Mouse (Mus musculus) adrenal gland, postnatal 36 days (tissue): ENCODE results near the gene Phrf1. TPM values are rescaled to one million over a fixed set of nuclear protein-coding genes. Genes with fewer than 3 reads are reported as not detected.
"Not testable (repeated sequence)": the region's sequence is repeated elsewhere in the genome, so short reads cannot be mapped to it uniquely, and the experiment has no call there.

ENCODE experiments used
- DNase-seq, 2 experiments: peaks; one replicate each; pipeline ENCODE4 v3.0.0; 2021; ENCODE audit warnings: mixed read lengths in 1 of 2
- total RNA-seq, 2 experiments: library from RNA; stranded (reverse); gene quantifications; 2 replicates each; pipeline ENCODE4 v1.2.3; 2021

The Phrf1 gene
- total RNA-seq, 2 experiments from 2014 or later, result 70.5 to 89.3 TPM

GRCm38 (mm10) chr7:141250486-141250885 is 21.9 kb downstream of the Phrf1 start:
- not testable (repeated sequence) for DNase-seq

DNA sequence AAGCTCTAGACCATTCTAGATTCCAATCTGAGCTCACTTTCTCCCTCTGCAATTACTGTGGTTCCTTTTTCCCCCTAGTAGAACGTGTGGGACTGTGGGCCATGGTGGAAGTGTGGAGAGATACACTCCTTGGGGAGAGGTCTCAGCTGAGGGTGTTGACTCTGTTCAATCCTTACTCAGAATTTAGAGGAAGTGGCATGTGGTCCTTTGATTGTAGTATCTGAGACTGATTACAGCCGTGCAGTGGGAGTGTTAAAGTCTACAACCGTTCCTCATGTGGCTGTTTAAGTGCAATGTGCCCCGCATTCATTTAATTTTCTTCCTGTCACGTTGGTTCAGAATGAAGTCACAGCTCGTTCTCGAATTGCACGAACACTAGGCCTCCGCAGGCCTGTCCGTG is 27.6 kb downstream of the Phrf1 start:
- no peak for DNase-seq

GRCm38 (mm10) chr7:141261480-141261879 is 32.9 kb downstream of the Phrf1 start:
- no peak for DNase-seq

- no peak for DNase-seq
Observed at GRCm38 (mm10) chr7:141263640-141264039, 35.1 kb downstream of the Phrf1 start.

- no peak for DNase-seq
Observed at GRCm38 (mm10) chr7:141264041-141264700, 35.6 kb downstream of the Phrf1 start.

DNA sequence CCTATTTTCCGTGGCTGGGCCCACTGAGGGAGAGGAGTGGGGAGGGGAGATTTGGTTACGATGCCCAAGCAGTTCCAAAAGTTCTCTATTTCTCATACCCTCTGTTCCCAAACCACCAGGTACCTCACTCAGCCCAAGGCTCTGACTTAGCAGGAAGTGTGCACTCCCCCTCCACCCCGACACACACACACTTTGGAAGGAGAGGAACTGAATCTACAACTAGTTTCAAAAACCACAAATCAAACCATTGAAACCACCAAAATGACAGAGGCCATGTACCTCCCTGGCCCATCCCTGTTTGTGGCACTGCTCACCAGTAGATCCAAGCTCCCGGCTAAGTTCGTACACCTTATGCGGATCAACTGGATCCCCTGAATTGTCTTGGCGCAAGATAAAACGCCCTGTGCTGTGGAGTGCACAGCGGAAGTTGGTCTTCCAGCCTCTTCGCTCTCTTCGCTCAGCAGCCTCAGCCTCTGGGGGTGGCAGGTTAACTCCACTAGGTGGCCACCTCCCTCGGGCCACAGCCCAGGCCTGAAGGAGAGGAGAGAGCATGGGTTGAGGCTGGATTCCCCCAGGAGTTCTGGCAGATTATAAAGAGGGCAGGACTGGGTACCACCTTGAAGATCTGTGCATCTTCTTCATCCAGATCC is 36.3 kb downstream of the Phrf1 start:
- DNase-seq, result peak; percentile 70 to 76

GRCm38 (mm10) chr7:141265411-141265738 is 36.8 kb downstream of the Phrf1 start:
- no peak for DNase-seq

- peak; percentile 80 to 84 for DNase-seq
Observed at GRCm38 (mm10) chr7:141265739-141266561, 37.4 kb downstream of the Phrf1 start, which contains the start of gene Irf7. Irf7 (minus strand) TSS chr7:141266481.

DNA sequence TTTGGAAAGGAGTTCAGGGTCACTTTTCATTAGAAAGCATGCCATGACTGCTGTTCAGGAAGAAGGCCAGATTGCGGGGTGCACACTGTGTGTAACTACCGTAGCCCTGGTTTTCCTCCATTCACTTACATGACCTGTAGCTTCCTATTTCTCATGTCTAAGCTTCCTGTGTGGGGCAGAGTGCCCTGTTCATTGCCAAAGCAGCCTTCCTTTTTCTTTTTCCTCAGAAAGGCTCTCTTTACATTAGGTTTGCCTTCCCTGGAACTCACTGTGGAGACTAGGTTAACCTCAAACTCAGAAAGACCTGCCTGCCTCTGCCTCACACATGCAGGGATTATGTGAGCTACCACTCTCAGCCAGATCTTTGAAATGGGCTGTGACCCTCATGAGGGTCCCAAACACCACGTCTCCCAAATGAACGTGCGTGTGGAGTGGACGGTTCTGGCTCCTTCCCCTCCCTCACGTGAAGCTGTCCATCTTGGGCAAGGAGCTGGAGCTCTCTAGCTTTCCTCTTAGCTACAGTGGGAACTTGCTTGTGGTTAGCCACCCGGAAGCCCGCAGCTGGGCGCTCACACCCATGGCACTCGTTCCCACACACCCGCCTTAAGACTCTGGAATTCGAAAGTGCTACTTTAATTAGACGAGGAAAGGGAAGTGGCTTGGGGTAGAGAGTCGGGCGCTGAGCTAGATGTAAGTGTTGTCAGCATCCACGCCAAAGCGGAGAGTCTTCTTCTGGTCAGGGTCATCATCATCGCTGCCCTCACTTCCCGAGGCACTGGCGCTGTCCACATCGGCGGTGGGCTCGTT is 40.1 kb downstream of the Phrf1 start:
- no peak for DNase-seq

- DNase-seq, result no peak
Observed at GRCm38 (mm10) chr7:141269273-141269545, 40.6 kb downstream of the Phrf1 start.

DNA sequence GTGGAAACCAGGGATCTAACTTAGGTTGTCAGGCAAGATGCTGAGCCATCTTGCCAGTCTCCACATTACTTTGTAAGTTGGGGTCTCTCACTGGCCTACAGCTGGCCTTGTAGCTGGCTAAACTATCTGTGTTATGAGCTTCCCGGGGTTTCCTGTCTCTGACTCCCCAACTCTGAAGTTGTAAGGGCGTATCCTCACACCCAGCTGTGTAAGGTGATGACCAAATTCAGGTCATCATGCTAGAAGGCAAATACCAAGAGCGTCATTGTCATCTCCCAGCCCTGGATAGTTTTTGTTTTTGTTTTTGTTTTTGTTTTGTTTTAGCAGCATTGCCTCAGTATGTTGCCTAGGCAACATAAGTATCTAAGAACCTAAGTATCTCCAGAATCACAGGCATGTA is 42.0 kb downstream of the Phrf1 start:
- no peak for DNase-seq

- no peak for DNase-seq
Observed at GRCm38 (mm10) chr7:141275356-141275755, 46.8 kb downstream of the Phrf1 start.

DNA sequence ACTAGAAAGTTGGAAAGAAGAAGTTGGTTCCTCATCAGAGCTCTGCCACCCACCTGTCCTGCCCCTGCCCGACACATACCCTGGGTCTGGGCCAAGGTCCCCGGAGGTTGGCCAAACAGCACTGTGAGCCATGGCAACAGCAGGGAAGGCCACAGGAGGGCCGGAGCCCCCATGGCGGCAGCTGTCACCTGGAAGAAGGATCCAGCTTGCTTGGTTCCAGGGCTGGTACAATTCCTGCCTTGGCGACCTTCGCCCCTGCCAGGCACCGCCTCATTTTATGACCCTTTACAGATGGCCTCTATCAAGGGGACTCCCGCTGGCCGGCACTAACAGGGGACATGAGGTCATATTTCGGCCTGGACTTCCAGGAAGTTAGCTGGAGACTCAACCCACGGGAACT is 48.0 kb downstream of the Phrf1 start, which contains the start of gene Cdhr5:
TSS of gene Cdhr5 (minus strand) at position 241 of the 400 bp plus-strand sequence.
- DNase-seq, result peak in 1 of 2 experiments; percentile 59

DNA sequence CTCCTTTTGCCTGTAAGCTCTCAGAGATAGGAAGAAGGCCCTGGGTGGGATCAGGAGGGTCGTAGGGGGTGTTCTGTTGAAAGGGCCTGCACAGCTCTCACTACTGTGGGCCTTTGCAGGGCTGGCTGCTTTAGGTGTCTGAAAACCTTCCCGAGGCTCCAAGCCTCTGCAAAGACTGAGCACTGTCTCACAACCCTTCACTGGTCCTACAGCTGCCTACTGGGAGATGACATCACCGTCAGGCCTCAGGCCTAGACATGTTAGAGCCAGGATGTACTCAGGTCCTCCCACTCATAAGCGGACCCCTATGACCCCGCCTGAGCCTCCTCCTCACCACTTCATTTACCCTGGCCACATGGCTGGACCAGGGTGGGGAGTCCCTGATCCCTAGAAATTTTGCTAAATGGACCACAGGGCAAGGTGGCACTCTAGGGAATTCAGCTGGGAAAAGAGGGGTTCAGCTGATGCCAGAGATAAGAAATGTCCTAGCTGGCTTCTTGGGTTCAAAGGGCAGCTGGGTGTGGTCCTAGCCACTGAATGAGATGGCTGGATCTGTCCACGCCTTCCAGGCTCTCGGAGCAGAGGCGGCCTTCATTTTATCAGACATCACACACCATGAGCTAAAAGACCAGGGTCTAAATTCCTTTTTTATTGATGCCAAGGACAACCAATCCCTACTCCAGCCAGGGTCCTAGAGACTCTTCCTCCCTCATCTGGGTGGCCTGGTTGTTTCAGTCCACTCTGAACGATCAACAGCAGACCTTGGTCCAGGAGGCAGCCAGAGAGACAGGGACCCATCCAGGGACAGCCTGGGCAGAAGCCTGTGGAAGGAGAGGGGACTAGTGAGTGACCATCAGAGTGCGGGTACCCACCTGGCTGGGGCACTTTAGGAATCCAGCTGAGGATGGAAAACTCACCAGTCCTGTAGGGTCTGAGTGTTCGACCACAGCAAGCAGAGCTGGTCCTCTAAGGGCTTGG is 49.4 kb downstream of the Phrf1 start:
- DNase-seq, result no peak

- DNase-seq, result peak in 1 of 2 experiments; percentile 31
Observed at GRCm38 (mm10) chr7:141278766-141279590, 50.4 kb downstream of the Phrf1 start, which contains the start of gene Sct. Sct (minus strand) TSS chr7:141279133.

DNA sequence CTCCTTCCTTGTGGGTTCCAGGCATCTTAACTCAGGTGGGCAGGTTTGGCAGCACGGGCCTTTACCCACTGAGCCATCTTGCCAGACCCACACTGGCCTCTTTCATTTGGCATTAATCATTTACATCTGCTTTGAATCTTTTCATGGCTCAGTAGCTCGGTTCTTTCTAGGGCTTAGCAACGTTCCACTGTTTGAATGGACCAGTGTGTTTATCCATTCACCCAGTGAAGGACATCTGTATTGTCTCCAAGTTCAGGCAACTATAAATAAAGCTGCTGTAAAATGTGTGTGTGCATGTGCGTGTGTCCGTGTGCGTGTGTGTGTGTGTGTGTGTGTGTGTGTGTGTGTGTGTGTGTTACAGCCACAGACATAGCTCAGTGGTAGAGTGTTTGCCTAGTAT is 52.9 kb downstream of the Phrf1 start:
- no peak for DNase-seq

GRCm38 (mm10) chr7:141282756-141283155 is 54.2 kb downstream of the Phrf1 start:
- DNase-seq, result no peak

DNA sequence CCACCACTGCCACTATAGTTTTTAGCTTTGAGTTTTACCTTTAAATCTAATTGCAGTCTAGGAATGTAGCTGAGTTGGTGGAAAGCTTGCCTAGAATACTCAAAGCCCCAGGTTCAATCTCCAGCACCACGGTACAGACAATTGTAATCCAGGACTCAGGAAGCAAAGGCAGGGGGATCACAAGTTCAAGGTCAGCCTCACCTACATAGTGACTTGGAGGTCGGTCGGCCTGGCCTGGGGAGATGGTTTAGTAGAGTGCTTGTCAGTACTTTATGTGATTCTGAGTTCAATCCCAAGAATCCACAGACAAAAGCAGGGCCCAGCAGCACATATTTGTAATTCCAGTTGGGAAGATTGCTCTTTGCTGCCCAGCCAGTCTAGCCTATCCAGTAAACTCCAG is 59.5 kb downstream of the Phrf1 start:
- DNase-seq, result no peak

DNA sequence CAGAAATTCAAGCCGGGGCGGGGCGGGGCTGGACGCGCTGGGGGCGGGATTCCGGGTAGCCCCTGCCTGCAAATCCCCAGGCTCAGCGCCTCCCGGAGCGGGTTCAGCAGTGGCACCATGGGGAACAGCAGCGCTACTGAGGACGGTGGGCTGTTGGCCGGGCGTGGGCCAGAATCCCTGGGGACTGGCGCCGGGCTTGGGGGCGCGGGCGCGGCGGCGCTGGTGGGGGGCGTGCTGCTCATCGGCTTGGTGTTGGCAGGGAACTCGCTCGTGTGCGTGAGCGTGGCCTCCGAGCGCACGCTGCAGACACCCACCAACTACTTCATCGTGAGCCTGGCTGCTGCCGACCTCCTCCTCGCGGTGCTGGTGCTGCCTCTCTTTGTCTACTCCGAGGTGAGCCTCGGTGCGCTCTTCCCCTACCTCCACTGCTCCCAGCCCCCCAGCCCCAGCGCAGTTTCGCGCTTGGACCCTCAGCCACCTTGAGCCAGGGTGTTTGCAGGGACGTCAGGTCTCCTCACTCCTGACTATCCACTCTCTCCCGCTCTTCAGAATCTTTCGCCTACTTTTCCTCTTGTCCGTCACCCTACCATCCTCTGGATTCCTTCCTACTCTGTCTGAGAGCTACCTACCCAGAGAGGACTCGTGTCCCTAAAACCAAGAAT is 63.5 kb downstream of the Phrf1 start, which contains the start of gene Drd4:
TSS of gene Drd4 (plus strand) at position 86 of the 662 bp plus-strand sequence.
- peak in 1 of 2 experiments; percentile 33 for DNase-seq
